Mouse (Mus musculus) regulatory T cell (primary cell): Measurements from ENCODE around the gene Ube2r2.

Source experiments
- in situ Hi-C: fragments of 300-600 bp; cut with MboI, MseI; formaldehyde crosslinking; loops from one replicate; pipeline ENCODE4 v1.15.1; 2025; ENCODE audit warnings: high pct_unique_total_duplicates

Gene Ube2r2

GRCm38 (mm10) chr4:41165693-41166475 lies 30.3 kb downstream of the Ube2r2 start:
- in situ Hi-C loops: loop anchor here (5.0 kb wide), 1 partner anchor 44 kb away; the partner anchor contains the start of gene Nol6

GRCm38 (mm10) chr4:41170970-41171369 lies 35.4 kb downstream of the Ube2r2 start:
- in situ Hi-C loops: no loop called here

GRCm38 (mm10) chr4:41174631-41175030 lies 39.1 kb downstream of the Ube2r2 start:
- in situ Hi-C loops: no loop called here

- in situ Hi-C loops: no loop called here
These were observed 44.5 kb downstream of the Ube2r2 start for GRCm38 (mm10) chr4:41179825-41180725.

GRCm38 (mm10) chr4:41189809-41190208 lies 54.3 kb downstream of the Ube2r2 start:
- in situ Hi-C loops: no loop called here

- in situ Hi-C loops: no loop called here
These were observed 57.3 kb downstream of the Ube2r2 start for GRCm38 (mm10) chr4:41192544-41193512.

GRCm38 (mm10) chr4:41195328-41195727 lies 59.8 kb downstream of the Ube2r2 start:
- in situ Hi-C loops: no loop called here

- in situ Hi-C loops: no loop called here
These were observed 61.5 kb downstream of the Ube2r2 start for GRCm38 (mm10) chr4:41196861-41197610.

- in situ Hi-C loops: loop anchor here (10.0 to 25.0 kb wide), 2 partner anchors 467 to 940 kb away; partner anchors contain the start of genes Smim27 and Topors
These were observed 66.6 kb downstream of the Ube2r2 start for GRCm38 (mm10) chr4:41202135-41202534.

- in situ Hi-C loops: loop anchor here (5.0 to 25.0 kb wide), 3 partner anchors 188 to 943 kb away; partner anchors contain the start of genes Smim27 and Topors
These were observed 70.2 kb downstream of the Ube2r2 start for GRCm38 (mm10) chr4:41205751-41206150.

- in situ Hi-C loops: loop anchor here (5.0 to 25.0 kb wide), 3 partner anchors 191 to 946 kb away; partner anchors contain the start of genes Smim27 and Topors
These were observed 72.5 kb downstream of the Ube2r2 start for GRCm38 (mm10) chr4:41208050-41208449.

- in situ Hi-C loops: no loop called here
These were observed 89.9 kb downstream of the Ube2r2 start for GRCm38 (mm10) chr4:41225412-41225811.

GRCm38 (mm10) chr4:41226351-41226750 lies 90.8 kb downstream of the Ube2r2 start:
- in situ Hi-C loops: no loop called here

- in situ Hi-C loops: no loop called here
These were observed 100.1 kb downstream of the Ube2r2 start for GRCm38 (mm10) chr4:41235621-41236020.

- in situ Hi-C loops: no loop called here
These were observed 105.4 kb downstream of the Ube2r2 start for GRCm38 (mm10) chr4:41240916-41241315.
